Mouse (Mus musculus): ENCODE measurements around the gene Hdac1. TPM values are rescaled to one million over a fixed set of nuclear protein-coding genes. Genes with fewer than 3 reads are reported as not detected.

Hdac1 gene
- polyA plus RNA-seq, 1 experiment from 2014 or later: 59.7 TPM

- in situ Hi-C loops (cut with MboI; ENCODE audit: low pct_unique_long_range_greater_than_20kb): no loop called here
- CTCF ChIA-PET: no interaction called here
- ATAC-seq (no peak), DNase-seq (ENCODE audit: low read depth, low spot score) (no peak)
- H3K27me3 ChIP-seq: no peaks in the 10 kb centered on the region
- POLR2A ChIA-PET: no interaction called here
- TF ChIP-seq CTCF (IDR thresholded peaks at IDR 0.05): no peak
Observed at GRCm38 (mm10) chr4:129500607-129501566, 41.6 kb downstream of the Hdac1 start.

DNA sequence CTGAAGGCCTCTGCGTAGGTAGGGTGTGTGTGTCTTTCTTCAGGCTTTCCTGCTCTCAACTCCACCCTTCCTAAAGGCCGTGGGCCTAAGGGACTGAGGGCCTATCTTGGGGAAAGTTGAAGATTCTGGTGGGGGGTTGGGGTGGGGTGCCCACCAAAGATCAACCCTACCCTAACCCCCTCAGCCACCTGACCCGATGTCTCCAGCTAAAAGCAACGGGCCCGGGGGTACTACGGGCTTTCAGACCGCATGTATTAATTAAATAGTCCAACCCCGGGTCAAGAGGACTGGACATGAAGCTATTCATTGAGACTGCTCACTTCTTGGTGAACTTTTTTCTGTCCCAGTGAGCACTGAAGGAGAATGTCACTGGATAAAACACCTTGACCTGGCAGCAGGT is 42.5 kb downstream of the Hdac1 start:
- ATAC-seq: no peak
- no peaks in the 10 kb centered on the region for H3K27me3 ChIP-seq
- ChIA-PET POLR2A (no interaction called here), CTCF (no interaction called here)
- no peak for DNase-seq (ENCODE audit: low read depth, low spot score)
- in situ Hi-C loops (cut with MboI; ENCODE audit: low pct_unique_long_range_greater_than_20kb): no loop called here
- TF ChIP-seq CTCF (IDR thresholded peaks at IDR 0.05): no peak

- in situ Hi-C loops (cut with MboI; ENCODE audit: low pct_unique_long_range_greater_than_20kb): no loop called here
- ChIA-PET CTCF (no interaction called here), POLR2A (no interaction called here)
- ATAC-seq: no peak
- DNase-seq (ENCODE audit: low read depth, low spot score): no peak
- no peak for TF ChIP-seq CTCF (IDR thresholded peaks at IDR 0.05)
- no peaks in the 10 kb centered on the region for H3K27me3 ChIP-seq
Observed at GRCm38 (mm10) chr4:129498941-129499340, 43.6 kb downstream of the Hdac1 start.

DNA sequence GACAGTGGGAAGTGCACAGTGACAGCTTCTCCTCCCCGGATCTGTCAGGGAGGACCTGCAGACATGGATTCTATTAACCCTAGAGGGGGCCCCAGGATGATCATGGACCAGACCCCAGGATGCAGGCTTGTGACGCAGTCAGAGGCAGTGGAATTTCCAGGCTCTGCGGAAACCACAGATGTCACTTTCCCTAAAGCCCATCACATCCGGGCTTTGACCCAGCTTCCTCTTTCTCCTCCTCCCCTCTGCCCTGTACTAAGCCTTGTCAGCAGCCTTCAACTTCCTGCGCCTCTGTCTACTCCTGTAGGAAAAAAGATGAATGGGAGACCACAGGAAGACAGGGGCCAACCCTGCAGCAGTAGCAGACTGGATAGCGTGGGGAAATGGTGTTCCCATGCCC is 45.9 kb downstream of the Hdac1 start:
- in situ Hi-C loops (cut with MboI; ENCODE audit: low pct_unique_long_range_greater_than_20kb): no loop called here
- no peak for DNase-seq (ENCODE audit: low read depth, low spot score)
- ChIA-PET POLR2A (no interaction called here), CTCF (interaction anchor here (1.5 kb wide), 1 partner anchor 13 kb away, joined by 3 read pairs; no protein-coding TSS in a partner anchor)
- TF ChIP-seq CTCF (IDR thresholded peaks at IDR 0.05): no peak
- H3K27me3 ChIP-seq: no peaks in the 10 kb centered on the region
- ATAC-seq: no peak

DNA sequence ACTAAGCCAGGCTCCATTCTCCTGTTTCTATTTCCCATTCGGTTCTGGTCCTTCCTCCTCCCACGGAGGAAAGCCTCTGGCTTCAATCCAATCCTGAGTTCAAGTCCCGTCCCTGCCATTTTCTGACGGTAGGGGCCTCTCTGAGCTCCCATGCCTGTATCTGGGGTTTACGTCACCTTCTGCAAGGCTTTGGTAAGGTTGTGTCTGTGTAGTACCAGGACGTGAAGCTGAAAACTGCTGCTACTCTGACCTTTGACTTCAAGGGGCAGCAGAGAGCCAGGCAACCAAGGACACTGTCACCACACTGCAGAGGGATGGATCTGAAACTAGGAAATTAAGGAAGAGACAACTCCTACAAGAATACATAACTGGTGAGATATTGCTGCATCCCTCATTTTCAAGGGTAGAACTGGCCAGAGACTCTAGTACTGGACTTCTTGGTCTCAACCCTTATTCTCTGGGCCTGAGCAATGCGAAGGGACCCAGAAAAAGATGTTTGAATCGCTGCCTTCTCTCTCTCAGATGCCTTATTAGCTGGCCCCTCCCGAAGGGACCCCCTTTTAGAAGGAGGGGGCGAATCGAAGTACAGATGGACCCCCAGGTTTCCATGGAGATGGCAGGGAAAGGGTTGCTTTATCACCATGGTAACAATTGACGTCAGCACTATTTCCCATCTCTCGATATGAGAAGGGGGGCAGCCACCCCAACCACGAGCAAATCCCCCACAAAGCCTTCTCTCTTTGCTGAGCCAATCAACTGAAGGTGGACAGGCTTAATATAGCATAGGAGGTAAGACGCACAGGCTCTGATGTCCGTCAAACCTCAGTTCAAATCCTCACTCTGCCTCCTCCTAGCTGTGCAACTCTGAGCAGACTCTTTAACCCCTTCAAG is 46.6 kb downstream of the Hdac1 start:
- CTCF ChIA-PET: interaction anchor here (1.5 kb wide), 1 partner anchor 12 kb away, joined by 3 read pairs; no protein-coding TSS in a partner anchor
- no peak for DNase-seq (ENCODE audit: low read depth, low spot score)
- in situ Hi-C loops (cut with MboI; ENCODE audit: low pct_unique_long_range_greater_than_20kb): no loop called here

DNA sequence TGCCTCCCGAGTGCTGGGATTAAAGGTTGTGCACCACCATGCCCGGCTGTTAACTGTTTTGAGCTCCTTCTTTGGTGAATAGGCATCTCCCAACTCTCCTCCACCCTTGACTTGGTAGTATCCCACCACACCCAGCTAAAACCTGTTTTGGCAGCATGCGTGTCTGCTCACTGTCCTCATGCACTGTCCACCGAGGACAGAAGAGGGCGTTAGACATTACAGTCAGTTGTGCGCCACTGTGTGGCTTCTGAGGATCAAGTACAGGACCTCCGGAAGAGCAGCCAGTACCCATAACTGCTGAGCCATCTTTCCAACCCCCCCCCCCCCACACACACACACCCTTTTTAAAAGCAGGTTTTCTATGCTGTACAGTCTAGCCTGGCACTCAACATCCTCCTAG is 47.8 kb downstream of the Hdac1 start:
- ATAC-seq (no peak), DNase-seq (ENCODE audit: low read depth, low spot score) (no peak)
- ChIA-PET CTCF (no interaction called here), POLR2A (no interaction called here)
- no peaks in the 10 kb centered on the region for H3K27me3 ChIP-seq
- no peak for TF ChIP-seq CTCF (IDR thresholded peaks at IDR 0.05)
- in situ Hi-C loops (cut with MboI; ENCODE audit: low pct_unique_long_range_greater_than_20kb): no loop called here

More for the DNA sequence above, 46.6 kb downstream of the Hdac1 start:
- ATAC-seq: no peak
- POLR2A ChIA-PET: no interaction called here
- no peak for TF ChIP-seq CTCF (IDR thresholded peaks at IDR 0.05)
- no peaks in the 10 kb centered on the region for H3K27me3 ChIP-seq

- ATAC-seq (no peak), DNase-seq (ENCODE audit: low read depth, low spot score) (no peak)
- in situ Hi-C loops (cut with MboI; ENCODE audit: low pct_unique_long_range_greater_than_20kb): no loop called here
- ChIA-PET POLR2A (no interaction called here), CTCF (no interaction called here)
- H3K27me3 ChIP-seq: no peaks in the 10 kb centered on the region
- no peak for TF ChIP-seq CTCF (IDR thresholded peaks at IDR 0.05)
Observed at GRCm38 (mm10) chr4:129490972-129491880, 51.3 kb downstream of the Hdac1 start, which contains the start of the genes Tssk3 and Fam229a. Tssk3 (minus strand) TSS chr4:129491022. Fam229a (plus strand) TSS chr4:129491190.

DNA sequence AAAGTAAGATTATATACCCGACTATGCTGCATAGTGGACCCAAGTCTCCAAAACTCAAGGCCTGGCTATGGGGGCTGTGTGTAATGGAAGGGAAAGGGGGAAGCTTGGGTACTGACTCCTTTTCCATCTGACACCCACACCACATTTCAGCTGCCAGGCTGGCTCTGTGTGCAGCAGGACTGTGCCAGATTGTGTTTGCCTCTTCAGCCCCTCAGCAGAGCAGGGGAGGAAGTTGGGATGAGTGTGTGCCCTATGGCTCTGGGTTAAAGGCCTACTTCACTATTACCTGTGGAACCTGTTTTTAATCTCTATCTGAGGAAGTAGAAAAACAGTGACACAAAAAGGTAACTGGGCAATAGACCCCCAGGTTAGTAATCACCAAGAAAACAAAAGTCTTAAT is 61.4 kb downstream of the Hdac1 start:
- ATAC-seq (no peak), DNase-seq (ENCODE audit: low read depth, low spot score) (no peak)
- POLR2A ChIA-PET: no interaction called here
- in situ Hi-C loops (cut with MboI; ENCODE audit: low pct_unique_long_range_greater_than_20kb): no loop called here
- H3K27me3 ChIP-seq: no peaks in the 10 kb centered on the region
- CTCF ChIA-PET: no interaction called here
- TF ChIP-seq CTCF (IDR thresholded peaks at IDR 0.05): no peak

GRCm38 (mm10) chr4:129479863-129480262 is 62.6 kb downstream of the Hdac1 start:
- in situ Hi-C loops (cut with MboI; ENCODE audit: low pct_unique_long_range_greater_than_20kb): no loop called here
- TF ChIP-seq CTCF (IDR thresholded peaks at IDR 0.05): no peak
- POLR2A ChIA-PET: no interaction called here

DNA sequence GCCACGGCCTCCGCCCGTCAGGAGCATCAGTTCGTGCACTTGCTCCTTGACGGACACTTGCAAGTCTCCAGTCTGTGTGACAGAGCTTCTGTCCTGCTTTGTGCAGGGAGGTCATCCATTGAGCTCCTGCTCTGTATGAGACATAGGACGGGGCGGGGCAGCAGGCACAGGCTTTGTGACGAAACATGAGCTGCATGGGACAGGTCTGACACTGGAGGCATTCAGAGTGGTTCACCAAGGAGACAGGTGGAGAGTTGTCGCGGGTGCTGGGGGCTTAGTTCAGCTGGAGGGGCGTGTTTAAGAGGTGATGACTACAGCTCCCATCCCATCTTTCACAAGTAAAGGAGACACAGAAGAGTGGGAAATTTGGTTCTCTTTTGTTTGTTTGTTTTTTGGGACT is 66.5 kb downstream of the Hdac1 start:
- DNase-seq (ENCODE audit: low read depth, low spot score) (no peak), ATAC-seq (no peak)
- no peaks in the 10 kb centered on the region for H3K27me3 ChIP-seq
- in situ Hi-C loops (cut with MboI; ENCODE audit: low pct_unique_long_range_greater_than_20kb): no loop called here
- no peak for TF ChIP-seq CTCF (IDR thresholded peaks at IDR 0.05)
- CTCF ChIA-PET: interaction anchor here (0.8 kb wide), 1 partner anchor 9 kb away, joined by 3 read pairs; no protein-coding TSS in a partner anchor
- POLR2A ChIA-PET: no interaction called here

More at GRCm38 (mm10) chr4:129479863-129480262, 62.6 kb downstream of the Hdac1 start:
- DNase-seq (ENCODE audit: low read depth, low spot score): no peak
- ATAC-seq: no peak
- CTCF ChIA-PET: no interaction called here
- H3K27me3 ChIP-seq: no peaks in the 10 kb centered on the region

Other genes starting within 250 kb of the Hdac1 start
- gene Rbbp4, start 207.3 kb downstream of the Hdac1 start, polyA plus RNA-seq (2021): 150 TPM
- gene Zbtb8os, start 207.0 kb downstream of the Hdac1 start, polyA plus RNA-seq (2021): 68.4 TPM
- gene Zbtb8a, start 164.6 kb downstream of the Hdac1 start, polyA plus RNA-seq (2021): 3.3 TPM
- 0.17 TPM for gene Zbtb8b, start 101.9 kb downstream of the Hdac1 start, polyA plus RNA-seq (2021)
- 40.4 TPM for gene Bsdc1, start 81.1 kb downstream of the Hdac1 start, polyA plus RNA-seq (2021)
- gene Tssk3, start 51.7 kb downstream of the Hdac1 start, polyA plus RNA-seq (2021): not detected
- not detected for gene Fam229a, start 51.5 kb downstream of the Hdac1 start, polyA plus RNA-seq (2021)
- 115 TPM for gene Marcksl1, start 29.1 kb downstream of the Hdac1 start, polyA plus RNA-seq (2021)
- 0.12 TPM for gene Lck, start 30.9 kb upstream of the Hdac1 start, polyA plus RNA-seq (2021)
- not detected for gene Fam167b, start 35.8 kb upstream of the Hdac1 start, polyA plus RNA-seq (2021)
- 139 TPM for gene Eif3i, start 57.9 kb upstream of the Hdac1 start, polyA plus RNA-seq (2021)
- 79.8 TPM for gene Tmem234, start 58.0 kb upstream of the Hdac1 start, polyA plus RNA-seq (2021)
- 0.47 TPM for gene Dcdc2b, start 71.5 kb upstream of the Hdac1 start, polyA plus RNA-seq (2021)
- 13.3 TPM for gene Iqcc, start 76.4 kb upstream of the Hdac1 start, polyA plus RNA-seq (2021)
- gene Ccdc28b, start 81.2 kb upstream of the Hdac1 start, polyA plus RNA-seq (2021): 18.1 TPM
- 51.2 TPM for gene Txlna, start 98.4 kb upstream of the Hdac1 start, polyA plus RNA-seq (2021)
- gene Kpna6, start 130.1 kb upstream of the Hdac1 start, polyA plus RNA-seq (2021): 43.9 TPM
- 7.8 TPM for gene Tmem39b, start 154.1 kb upstream of the Hdac1 start, polyA plus RNA-seq (2021)
- 95.2 TPM for gene Khdrbs1, start 199.6 kb upstream of the Hdac1 start, polyA plus RNA-seq (2021)